Mouse (Mus musculus): ENCODE data around the gene Trim67. TPM values are rescaled to one million over a fixed set of nuclear protein-coding genes. Genes with fewer than 3 reads are reported as not detected.

Trim67 gene
- polyA plus RNA-seq, 1 experiment from 2014 or later: 0.02 TPM

DNA sequence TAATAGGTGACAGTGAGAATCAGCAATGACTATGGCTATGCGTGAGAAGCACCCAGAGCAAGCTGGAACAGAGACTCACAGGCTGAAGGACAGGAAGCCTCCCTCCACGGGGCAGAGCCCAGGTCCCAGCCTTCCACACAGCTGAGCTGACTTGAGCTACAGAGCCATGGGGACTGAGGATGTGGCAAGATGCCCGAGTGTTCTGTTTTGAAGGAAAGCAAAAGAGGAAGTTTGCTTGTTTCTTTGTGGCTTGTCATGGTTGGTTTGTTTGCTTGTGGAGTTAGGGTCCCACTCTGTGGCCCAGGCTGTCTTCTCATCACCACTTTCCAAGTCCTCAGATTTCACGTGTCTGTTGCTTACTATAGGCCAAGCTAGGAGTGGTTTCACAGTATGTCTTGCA, 2.2 kb upstream of the Trim67 start:
- ATAC-seq (ENCODE audit: low read depth): no peak
- Histone ChIP-seq H3K4me3 (ENCODE audit: low read depth, low read length) (no peak overlapping the region), H3K36me3 (ENCODE audit: control insufficient read depth, insufficient read depth) (no peaks in the 10 kb centered on the region), H3K9ac (ENCODE audit: low read depth, low read length) (no peak overlapping the region), H3K27ac (ENCODE audit: low read length) (no peak overlapping the region), H3K9me3 (replicated peaks; ENCODE audit: control insufficient read depth, low read length) (no peaks in the 10 kb centered on the region), H3K4me1 (ENCODE audit: control insufficient read depth, low read depth, low read length) (peaks cover 6% of the 10 kb centered on the region), H3K4me2 (ENCODE audit: low read depth, low read length) (no peak overlapping the region), H3K27me3 (ENCODE audit: control insufficient read depth, insufficient read depth, low read depth, low read length) (peaks cover 51% of the 10 kb centered on the region)
- 25% methylated on average over 4 of the region's 4 CpGs for WGBS (ENCODE audit: insufficient replicate concordance)

DNA sequence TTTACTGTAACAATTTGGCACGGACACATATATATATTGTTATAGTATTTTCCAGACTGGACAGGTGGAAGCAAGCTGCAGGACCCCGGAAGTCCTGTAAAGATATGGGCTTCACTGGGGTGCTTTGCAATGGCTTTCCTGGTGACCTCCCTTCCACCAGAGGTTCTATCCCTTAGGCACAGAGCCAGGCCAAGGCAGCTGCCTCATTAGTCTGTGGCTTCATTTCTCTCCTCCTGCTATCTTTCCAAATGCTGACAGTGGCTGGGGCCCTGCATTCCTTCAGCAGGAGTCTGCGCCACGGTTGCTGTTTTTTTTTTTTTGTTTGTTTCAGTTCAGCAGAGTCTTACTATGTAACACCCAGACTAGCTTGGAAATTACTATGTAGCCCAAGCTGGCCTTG, 1.1 kb upstream of the Trim67 start:
- Histone ChIP-seq H3K27me3 (ENCODE audit: control insufficient read depth, insufficient read depth, low read depth, low read length) (peaks cover 55% of the 10 kb centered on the region), H3K27ac (ENCODE audit: low read length) (no peak overlapping the region), H3K9me3 (replicated peaks; ENCODE audit: control insufficient read depth, low read length) (no peaks in the 10 kb centered on the region), H3K4me1 (ENCODE audit: control insufficient read depth, low read depth, low read length) (peaks cover 6% of the 10 kb centered on the region), H3K9ac (ENCODE audit: low read depth, low read length) (no peak overlapping the region), H3K4me3 (ENCODE audit: low read depth, low read length) (no peak overlapping the region; the same call in 1 of the 2 replicates), H3K4me2 (ENCODE audit: low read depth, low read length) (no peak overlapping the region), H3K36me3 (ENCODE audit: control insufficient read depth, insufficient read depth) (no peaks in the 10 kb centered on the region)
- no peak for ATAC-seq (ENCODE audit: low read depth)
- 35% methylated on average over 4 of the region's 4 CpGs for WGBS (ENCODE audit: insufficient replicate concordance)

DNA sequence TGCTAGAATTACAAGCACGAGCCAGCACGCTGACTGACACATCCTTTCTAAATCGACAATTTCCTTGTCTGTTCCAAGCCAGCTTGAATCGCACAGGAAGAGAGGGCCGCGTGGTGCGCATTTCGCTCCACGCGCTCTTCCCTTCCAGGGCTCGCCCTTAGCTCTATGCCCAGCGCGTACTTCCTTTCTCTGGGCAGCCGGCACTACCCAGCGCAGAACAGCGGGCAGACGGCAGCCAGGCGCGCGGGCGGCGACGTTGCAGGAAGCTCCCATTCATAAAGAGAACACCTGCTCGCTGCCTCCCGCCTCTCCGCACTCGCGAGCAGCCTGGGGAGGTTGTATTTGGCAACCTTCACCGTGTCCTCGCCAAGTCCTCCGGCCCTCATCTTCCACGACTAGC, 706 bp upstream of the Trim67 start:
- Histone ChIP-seq H3K9me3 (replicated peaks; ENCODE audit: control insufficient read depth, low read length) (no peaks in the 10 kb centered on the region), H3K4me1 (ENCODE audit: control insufficient read depth, low read depth, low read length) (peaks cover 6% of the 10 kb centered on the region), H3K4me2 (ENCODE audit: low read depth, low read length) (peak overlapping the region; percentile 77), H3K4me3 (ENCODE audit: low read depth, low read length) (no peak overlapping the region; the same call in 1 of the 2 replicates), H3K9ac (ENCODE audit: low read depth, low read length) (no peak overlapping the region), H3K27ac (ENCODE audit: low read length) (no peak overlapping the region), H3K27me3 (ENCODE audit: control insufficient read depth, insufficient read depth, low read depth, low read length) (peaks cover 57% of the 10 kb centered on the region), H3K36me3 (ENCODE audit: control insufficient read depth, insufficient read depth) (no peaks in the 10 kb centered on the region)
- no peak for ATAC-seq (ENCODE audit: low read depth)
- 1% methylated on average over 32 of the region's 32 CpGs for WGBS (ENCODE audit: insufficient replicate concordance)

DNA sequence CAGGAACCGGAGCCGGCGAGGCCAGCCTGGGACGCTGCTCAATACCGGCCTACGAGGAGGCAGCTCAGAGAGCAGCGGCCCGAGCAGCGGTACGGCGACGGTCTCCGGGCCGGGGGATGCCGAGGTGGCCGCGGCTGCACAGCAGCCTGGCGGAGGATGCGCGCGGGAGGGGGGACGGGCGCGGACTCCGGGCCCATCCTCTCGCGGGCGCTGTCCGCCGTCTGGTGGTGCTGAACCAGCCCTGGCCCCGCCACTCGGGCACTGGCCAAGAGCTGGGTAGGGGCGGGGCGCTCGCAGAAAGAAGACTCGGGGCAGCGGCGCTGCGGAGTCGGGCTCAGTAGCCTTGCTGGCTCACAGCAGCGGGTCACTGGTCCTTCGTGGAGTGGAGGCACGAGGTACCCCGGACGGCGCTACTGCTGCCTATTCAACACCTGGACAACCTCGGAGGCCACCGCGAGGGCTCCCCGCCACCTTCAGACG, 320 bp downstream of the Trim67 start:
- Histone ChIP-seq H3K9me3 (replicated peaks; ENCODE audit: control insufficient read depth, low read length) (no peaks in the 10 kb centered on the region), H3K27ac (ENCODE audit: low read length) (no peak overlapping the region), H3K4me2 (ENCODE audit: low read depth, low read length) (peak overlapping the region; percentile 77), H3K4me1 (ENCODE audit: control insufficient read depth, low read depth, low read length) (peaks cover 6% of the 10 kb centered on the region), H3K4me3 (ENCODE audit: low read depth, low read length) (peak overlapping the region; percentile 54), H3K36me3 (ENCODE audit: control insufficient read depth, insufficient read depth) (no peaks in the 10 kb centered on the region), H3K27me3 (ENCODE audit: control insufficient read depth, insufficient read depth, low read depth, low read length) (peaks cover 59% of the 10 kb centered on the region), H3K9ac (ENCODE audit: low read depth, low read length) (no peak overlapping the region)
- under 1% methylated on average over 50 of the region's 51 CpGs for WGBS (ENCODE audit: insufficient replicate concordance)
- peak; percentile 77 for ATAC-seq (ENCODE audit: low read depth)

DNA sequence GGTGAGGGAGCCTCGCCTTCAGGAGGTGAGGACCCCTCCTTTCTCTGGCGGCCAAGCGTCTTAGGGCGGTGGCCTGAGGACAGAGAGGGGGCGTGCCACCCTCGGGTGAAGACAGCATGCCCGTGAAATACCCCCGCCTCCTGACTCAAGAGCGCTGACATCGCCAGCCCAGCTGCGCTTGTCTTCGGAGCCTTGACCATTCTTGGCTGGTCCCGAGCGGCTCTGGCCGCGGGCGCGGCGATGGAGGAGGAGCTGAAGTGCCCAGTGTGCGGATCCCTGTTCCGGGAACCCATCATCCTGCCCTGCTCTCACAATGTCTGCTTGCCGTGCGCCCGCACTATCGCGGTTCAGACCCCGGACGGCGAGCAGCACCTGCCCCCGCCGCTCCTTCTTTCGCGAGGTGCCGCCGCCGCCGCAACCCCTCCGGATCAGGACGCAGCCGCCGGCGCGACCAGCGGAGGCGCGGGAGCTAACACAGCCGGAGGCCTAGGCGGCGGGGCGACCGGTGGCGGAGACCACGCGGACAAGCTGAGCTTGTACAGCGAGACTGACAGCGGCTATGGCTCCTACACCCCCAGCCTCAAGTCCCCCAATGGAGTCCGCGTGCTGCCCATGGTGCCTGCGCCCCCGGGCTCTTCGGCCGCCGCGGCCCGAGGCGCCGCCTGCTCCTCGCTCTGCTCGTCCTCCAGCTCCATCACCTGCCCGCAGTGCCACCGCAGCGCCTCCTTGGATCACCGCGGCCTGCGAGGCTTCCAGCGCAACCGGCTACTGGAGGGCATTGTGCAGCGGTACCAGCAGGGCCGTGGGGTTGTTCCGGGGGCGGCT, 981 bp downstream of the Trim67 start:
- peak overlapping the region; percentile 77; the same call in 1 of the 2 replicates for H3K4me2 ChIP-seq (ENCODE audit: low read depth, low read length)
- H3K4me3 ChIP-seq (ENCODE audit: low read depth, low read length): peak overlapping the region; percentile 9
- no peaks in the 10 kb centered on the region for H3K36me3 ChIP-seq (ENCODE audit: control insufficient read depth, insufficient read depth)
- H3K9me3 ChIP-seq (replicated peaks; ENCODE audit: control insufficient read depth, low read length): no peaks in the 10 kb centered on the region
- 2% methylated on average over 72 of the region's 81 CpGs for WGBS (ENCODE audit: insufficient replicate concordance)
- ATAC-seq (ENCODE audit: low read depth): no peak
- H3K27ac ChIP-seq (ENCODE audit: low read length): no peak overlapping the region
- no peak overlapping the region for H3K9ac ChIP-seq (ENCODE audit: low read depth, low read length)
- peaks cover 6% of the 10 kb centered on the region for H3K4me1 ChIP-seq (ENCODE audit: control insufficient read depth, low read depth, low read length)
- H3K27me3 ChIP-seq (ENCODE audit: control insufficient read depth, insufficient read depth, low read depth, low read length): peaks cover 59% of the 10 kb centered on the region

DNA sequence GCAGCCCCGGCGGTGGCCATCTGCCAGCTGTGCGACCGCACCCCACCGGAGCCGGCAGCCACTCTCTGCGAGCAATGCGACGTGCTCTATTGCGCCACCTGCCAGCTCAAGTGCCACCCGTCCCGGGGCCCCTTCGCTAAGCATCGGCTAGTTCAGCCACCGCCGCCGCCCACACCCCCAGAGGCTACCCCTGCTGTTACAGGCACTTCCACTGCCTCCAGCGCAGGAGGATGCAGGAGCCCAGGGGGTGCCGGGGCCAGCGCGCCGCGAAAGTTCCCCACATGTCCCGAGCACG, 1.5 kb downstream of the Trim67 start:
- Histone ChIP-seq H3K9ac (ENCODE audit: low read depth, low read length) (no peak overlapping the region), H3K4me1 (ENCODE audit: control insufficient read depth, low read depth, low read length) (peaks cover 6% of the 10 kb centered on the region), H3K27me3 (ENCODE audit: control insufficient read depth, insufficient read depth, low read depth, low read length) (peaks cover 59% of the 10 kb centered on the region), H3K36me3 (ENCODE audit: control insufficient read depth, insufficient read depth) (no peaks in the 10 kb centered on the region), H3K9me3 (replicated peaks; ENCODE audit: control insufficient read depth, low read length) (no peaks in the 10 kb centered on the region), H3K27ac (ENCODE audit: low read length) (no peak overlapping the region), H3K4me3 (ENCODE audit: low read depth, low read length) (peak overlapping the region; percentile 9; the same call in 1 of the 2 replicates), H3K4me2 (ENCODE audit: low read depth, low read length) (0 out of 2 replicates have a peak overlapping the region, but pooled peaks have one; percentile 77)
- under 1% methylated on average over 25 of the region's 25 CpGs for WGBS (ENCODE audit: insufficient replicate concordance)
- no peak for ATAC-seq (ENCODE audit: low read depth)

DNA sequence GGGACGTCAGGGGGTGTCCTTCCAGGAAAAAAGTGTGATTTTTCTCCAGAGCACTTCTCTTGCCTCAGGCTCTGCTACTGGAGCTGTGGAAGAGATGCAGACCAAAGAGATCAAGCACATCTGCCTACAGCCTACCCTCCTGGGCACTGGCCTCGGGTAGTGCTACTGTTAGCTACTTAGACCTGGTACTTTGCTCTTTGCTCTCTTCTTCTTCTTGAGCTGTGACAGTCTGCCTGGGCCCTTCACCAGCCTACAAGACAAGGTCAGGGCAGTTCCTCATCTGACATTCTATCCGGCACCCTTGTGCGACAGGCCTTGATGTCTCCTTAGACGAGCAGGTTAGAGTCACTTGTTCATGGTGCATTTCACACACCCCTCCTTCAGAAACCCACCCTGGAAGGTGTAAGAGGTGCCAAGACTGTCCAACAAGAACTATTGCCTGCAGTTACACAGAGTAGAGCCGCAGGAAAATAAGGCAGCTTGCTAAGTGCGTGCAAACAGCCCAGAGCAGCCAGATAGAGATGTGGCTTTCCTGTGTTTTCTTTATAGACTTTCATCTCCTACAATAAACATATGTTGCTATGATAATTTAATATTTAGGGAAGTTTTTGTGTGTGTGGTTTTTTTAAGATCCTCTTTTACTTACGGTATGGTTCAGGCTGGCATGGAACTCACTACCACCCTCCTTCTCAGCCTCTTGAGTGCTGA, 3.0 kb downstream of the Trim67 start:
- Histone ChIP-seq H3K9ac (ENCODE audit: low read depth, low read length) (no peak overlapping the region), H3K4me1 (ENCODE audit: control insufficient read depth, low read depth, low read length) (peaks cover 6% of the 10 kb centered on the region), H3K9me3 (replicated peaks; ENCODE audit: control insufficient read depth, low read length) (no peaks in the 10 kb centered on the region), H3K4me2 (ENCODE audit: low read depth, low read length) (no peak overlapping the region), H3K36me3 (ENCODE audit: control insufficient read depth, insufficient read depth) (no peaks in the 10 kb centered on the region), H3K27me3 (ENCODE audit: control insufficient read depth, insufficient read depth, low read depth, low read length) (peaks cover 56% of the 10 kb centered on the region), H3K27ac (ENCODE audit: low read length) (no peak overlapping the region), H3K4me3 (ENCODE audit: low read depth, low read length) (no peak overlapping the region)
- ATAC-seq (ENCODE audit: low read depth): no peak
- 53% methylated on average over 8 of the region's 8 CpGs for WGBS (ENCODE audit: insufficient replicate concordance)

DNA sequence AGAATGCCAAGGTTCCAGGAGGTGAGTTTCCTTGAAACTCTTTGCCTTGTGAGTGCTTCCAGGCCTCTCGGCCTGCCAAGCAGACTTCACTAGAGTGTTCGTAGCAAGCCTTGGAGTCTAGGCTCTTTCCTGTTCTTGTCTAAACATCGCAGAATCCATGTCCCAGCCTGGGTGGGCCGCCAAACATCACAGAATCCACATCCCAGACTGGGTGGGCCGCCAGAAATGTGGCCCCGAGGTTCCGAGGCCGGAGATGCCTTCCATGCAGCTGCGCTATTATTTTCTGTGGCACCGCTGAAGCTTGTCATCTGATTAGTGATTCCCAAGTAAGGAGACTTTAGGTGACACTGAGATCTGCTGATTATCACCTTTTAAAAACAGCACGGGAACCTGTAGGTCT, 7.7 kb downstream of the Trim67 start:
- Histone ChIP-seq H3K27ac (ENCODE audit: low read length) (no peak overlapping the region), H3K4me3 (ENCODE audit: low read depth, low read length) (no peak overlapping the region), H3K4me1 (ENCODE audit: control insufficient read depth, low read depth, low read length) (no peaks in the 10 kb centered on the region), H3K9ac (ENCODE audit: low read depth, low read length) (no peak overlapping the region), H3K4me2 (ENCODE audit: low read depth, low read length) (no peak overlapping the region), H3K27me3 (ENCODE audit: control insufficient read depth, insufficient read depth, low read depth, low read length) (peaks cover 10% of the 10 kb centered on the region), H3K9me3 (replicated peaks; ENCODE audit: control insufficient read depth, low read length) (no peaks in the 10 kb centered on the region), H3K36me3 (ENCODE audit: control insufficient read depth, insufficient read depth) (no peaks in the 10 kb centered on the region)
- WGBS (ENCODE audit: insufficient replicate concordance): 38% methylated on average over 11 of the region's 11 CpGs
- no peak for ATAC-seq (ENCODE audit: low read depth)
